Mouse (Mus musculus) hindbrain, postnatal 0 days (tissue): ENCODE results near the gene Ebp. TPM values are rescaled to one million over a fixed set of nuclear protein-coding genes. Genes with fewer than 3 reads are reported as not detected.

Experiments
- ATAC-seq: fragments of 200-750 bp; cut with Nextera tagmentation; 2 replicates; pipeline ENCODE4 v1.8.0; 2017; ENCODE audit warnings: mild to moderate bottlenecking, moderate TSS enrichment, moderate library complexity
- DNase-seq: peaks from one replicate; pipeline ENCODE4 v3.0.0-alpha.2; 2015; ENCODE audit warnings: low spot score
- H3K27ac ChIP-seq: fragments of 300-500 bp; sonication (generic); 2 replicates; pipeline ENCODE4 v1.5.1; 2014; ENCODE audit warnings: mild to moderate bottlenecking
- H3K27me3 ChIP-seq: fragments of 300-500 bp; sonication (generic); 2 replicates; pipeline ENCODE4 v1.6.1; 2014; ENCODE audit warnings: low read length, mixed read lengths; ENCODE audit not compliant: insufficient read depth
- H3K36me3 ChIP-seq: fragments of 300-500 bp; sonication (generic); 2 replicates; pipeline ENCODE4 v1.6.1; 2014; ENCODE audit warnings: low read length, mixed read lengths; ENCODE audit not compliant: insufficient read depth
- H3K4me1 ChIP-seq: fragments of 300-500 bp; sonication (generic); 2 replicates; pipeline ENCODE4 v1.6.1; 2014; ENCODE audit warnings: antibody characterized with exemption, low read length, mixed read lengths; ENCODE audit not compliant: insufficient read depth
- H3K4me2 ChIP-seq: fragments of 300-500 bp; sonication (generic); 2 replicates; pipeline ENCODE4 v1.6.1; 2014; ENCODE audit warnings: low read depth, mild to moderate bottlenecking, low read length, moderate library complexity, mixed read lengths
- H3K4me3 ChIP-seq: fragments of 300-500 bp; sonication (generic); 2 replicates; pipeline ENCODE4 v1.5.1; 2014; ENCODE audit warnings: low read length
- H3K9ac ChIP-seq: fragments of 300-500 bp; sonication (generic); replicated peaks from 2 replicates; pipeline ENCODE4 v1.6.1; 2014; ENCODE audit warnings: mild to moderate bottlenecking, low read length, moderate library complexity, mixed read lengths
- H3K9me3 ChIP-seq: fragments of 300-500 bp; sonication (generic); 2 replicates; pipeline ENCODE4 v1.6.1; 2016; ENCODE audit warnings: low read length, mixed read lengths
- CTCF ChIP-seq: IDR thresholded peaks from 2 replicates; pipeline ENCODE4 v1.5.1; 2016; ENCODE audit warnings: antibody characterized with exemption, control low read depth, low read depth
- WGBS: fragments of 180-500 bp; shearing (Covaris S2); extraction: QIAGEN DNeasy Blood & Tissue Kit; methylation state at CpG from one replicate; pipeline ENCODE4 v1.1.7; 2014; 5-methylcytosine and 5-hydroxymethylcytosine counted together
- polyA plus RNA-seq: library from polyadenylated mRNA; unstranded; fragments of >200 nt; fragmentation: Nextera tagmentation; extraction: Ambion mirVana; gene quantifications from 2 replicates; pipeline ENCODE4 v1.2.1, GENCODE M21; 2015
- total RNA-seq: library from RNA; depleted of rRNA; stranded (reverse); fragments of >200 nt; gene quantifications from 2 replicates; pipeline ENCODE4 v1.2.3, GENCODE M21; 2014; rRNA removed

The Ebp gene
- total and polyA plus RNA-seq, 2 experiments from 2014 or later: 29.8 to 41.3 TPM

DNA sequence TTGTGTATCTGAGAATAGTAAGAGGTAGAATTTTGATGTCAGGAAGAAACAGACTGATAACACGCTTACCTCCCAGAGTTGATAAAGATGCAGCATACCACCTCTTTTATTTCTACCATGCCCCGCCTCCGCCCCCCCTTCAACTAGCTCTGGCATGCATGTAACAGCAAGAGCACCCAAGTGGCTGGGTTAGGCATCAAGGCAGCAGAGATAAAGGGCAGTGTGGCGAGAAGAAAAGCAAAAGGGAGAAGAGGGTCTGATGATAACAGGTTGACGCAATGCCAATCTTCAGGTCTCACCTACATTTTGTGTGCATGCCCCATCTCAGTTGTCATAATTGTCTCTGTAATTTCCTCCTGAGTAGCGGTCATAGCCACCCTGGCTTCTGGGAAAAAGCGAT, 50.4 kb downstream of the Ebp start:
- no peaks in the 10 kb centered on the region for H3K4me1 ChIP-seq
- H3K27ac ChIP-seq: no peak overlapping the region
- no peak for TF ChIP-seq CTCF
- H3K9me3 ChIP-seq: no peaks in the 10 kb centered on the region
- H3K4me2 ChIP-seq: no peak overlapping the region
- ATAC-seq (no peak), DNase-seq (no peak)
- no peaks in the 10 kb centered on the region for H3K27me3 ChIP-seq
- H3K4me3 ChIP-seq: no peak overlapping the region
- H3K9ac ChIP-seq: no peak overlapping the region
- 83% methylated on average over 7 of the region's 7 CpGs for WGBS
- H3K36me3 ChIP-seq: no peaks in the 10 kb centered on the region; the same call in 1 of the 2 replicates

DNA sequence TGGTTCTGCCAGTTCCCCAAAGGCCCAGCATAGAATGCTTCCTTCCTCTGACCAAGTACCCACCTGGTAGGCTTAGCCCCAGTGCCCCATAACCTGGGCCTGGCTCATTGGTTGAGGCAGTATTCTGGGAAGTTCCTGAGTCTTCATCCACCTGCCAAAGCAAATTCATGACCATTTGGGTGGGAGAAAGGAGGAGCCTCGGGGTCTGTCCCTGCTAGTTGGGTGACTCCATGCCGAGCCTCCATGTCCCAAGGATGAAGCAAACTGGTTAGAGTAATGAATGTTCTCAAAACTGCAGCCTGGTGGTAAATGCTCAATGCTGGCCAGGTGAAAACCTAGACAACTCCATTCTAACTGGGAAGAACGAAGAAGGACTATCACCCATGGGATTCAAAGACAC, 52.3 kb downstream of the Ebp start:
- TF ChIP-seq CTCF: no peak
- H3K4me2 ChIP-seq: no peak overlapping the region
- H3K36me3 ChIP-seq: no peaks in the 10 kb centered on the region; the same call in 1 of the 2 replicates
- WGBS: 71% methylated on average over 3 of the region's 3 CpGs
- no peak overlapping the region for H3K4me3 ChIP-seq
- no peak overlapping the region for H3K9ac ChIP-seq
- H3K4me1 ChIP-seq: no peaks in the 10 kb centered on the region
- no peak for DNase-seq
- no peak overlapping the region for H3K27ac ChIP-seq
- no peak for ATAC-seq
- H3K27me3 ChIP-seq: no peaks in the 10 kb centered on the region
- H3K9me3 ChIP-seq: no peaks in the 10 kb centered on the region

DNA sequence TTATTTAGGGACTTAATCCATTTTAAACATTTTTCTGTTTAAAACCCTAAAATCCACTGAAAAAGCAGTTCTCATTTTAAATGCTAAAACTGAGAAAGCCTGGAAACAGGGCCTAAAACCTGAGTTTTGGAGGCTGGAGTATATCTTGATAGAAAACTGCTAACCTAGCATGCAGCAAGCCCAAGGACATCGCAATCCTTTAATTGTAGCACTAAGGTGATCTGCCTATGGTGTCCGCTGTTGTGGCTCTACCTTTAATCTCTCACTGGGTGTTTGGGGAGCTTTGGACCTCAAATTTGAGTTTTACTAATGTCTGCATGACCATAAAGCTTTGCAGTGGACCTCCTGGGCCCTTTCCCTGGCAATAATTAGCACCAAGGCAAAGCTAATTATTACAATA, 52.9 kb downstream of the Ebp start:
- Histone ChIP-seq H3K9ac (no peak overlapping the region), H3K27me3 (no peaks in the 10 kb centered on the region), H3K27ac (no peak overlapping the region), H3K36me3 (no peaks in the 10 kb centered on the region; the same call in 1 of the 2 replicates), H3K4me2 (no peak overlapping the region), H3K4me3 (no peak overlapping the region), H3K9me3 (no peaks in the 10 kb centered on the region), H3K4me1 (no peaks in the 10 kb centered on the region)
- TF ChIP-seq CTCF: no peak
- DNase-seq (no peak), ATAC-seq (no peak)
- WGBS: 90% methylated on average over 2 of the region's 2 CpGs

DNA sequence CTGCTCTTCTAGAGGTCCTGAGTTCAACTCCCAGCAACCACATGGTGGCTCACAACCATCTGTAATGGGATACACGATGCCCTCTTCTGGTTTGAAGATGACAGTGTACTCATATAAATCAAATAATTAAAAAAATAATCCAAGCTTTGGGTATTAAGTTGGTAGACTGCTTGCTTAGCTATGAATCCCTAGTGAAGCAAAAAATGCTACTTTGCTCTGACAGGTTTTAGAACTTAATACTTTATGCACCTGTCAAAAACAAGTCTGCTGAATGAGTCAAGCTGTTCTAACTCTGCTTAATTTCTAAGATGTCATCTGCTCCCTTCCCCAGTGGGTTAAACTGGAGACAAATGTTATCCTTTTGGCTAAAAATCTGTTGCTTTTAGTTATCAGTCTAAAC, 53.8 kb downstream of the Ebp start:
- Histone ChIP-seq H3K9me3 (no peaks in the 10 kb centered on the region), H3K4me1 (no peaks in the 10 kb centered on the region), H3K27me3 (no peaks in the 10 kb centered on the region), H3K4me2 (no peak overlapping the region), H3K9ac (no peak overlapping the region), H3K27ac (no peak overlapping the region), H3K4me3 (no peak overlapping the region), H3K36me3 (no peaks in the 10 kb centered on the region; the same call in 1 of the 2 replicates)
- ATAC-seq (no peak), DNase-seq (no peak)
- 0 out of 2 replicates have a peak, but pooled peaks have one; percentile 2 for TF ChIP-seq CTCF
- 45% methylated on average over 1 of the region's 1 CpGs for WGBS

DNA sequence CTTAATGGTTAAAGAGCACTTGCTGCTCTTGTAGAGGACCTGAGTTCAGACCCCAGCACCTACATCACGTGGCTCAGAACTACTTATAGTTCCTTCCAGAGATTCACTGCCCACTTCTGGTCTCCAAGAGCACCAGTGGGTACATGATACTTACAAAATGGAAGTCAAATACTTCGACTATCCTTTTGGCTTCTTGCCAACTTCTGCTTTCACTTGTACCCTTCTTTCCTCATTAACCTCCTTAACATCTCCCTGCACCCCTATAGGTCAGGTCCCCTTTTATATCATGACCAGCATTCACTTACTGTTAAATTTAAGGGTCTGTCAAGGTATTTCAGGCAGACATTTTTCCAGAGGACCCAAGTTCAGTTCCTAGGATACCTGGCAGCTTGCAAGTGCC, 57.4 kb downstream of the Ebp start:
- H3K4me3 ChIP-seq: no peak overlapping the region
- ATAC-seq: no peak
- no peak for TF ChIP-seq CTCF
- 54% methylated on average over 2 of the region's 2 CpGs for WGBS
- H3K36me3 ChIP-seq: no peaks in the 10 kb centered on the region
- no peaks in the 10 kb centered on the region for H3K27me3 ChIP-seq
- H3K27ac ChIP-seq: no peak overlapping the region
- no peak overlapping the region for H3K4me2 ChIP-seq
- no peaks in the 10 kb centered on the region for H3K4me1 ChIP-seq
- no peaks in the 10 kb centered on the region for H3K9me3 ChIP-seq
- H3K9ac ChIP-seq: no peak overlapping the region
- no peak for DNase-seq

Other genes starting within 250 kb of the Ebp start
- 97.9 and 105 TPM in 2 replicates for gene Hdac6, start 245.6 kb downstream of the Ebp start, total RNA-seq
- gene Hdac6, start 245.6 kb downstream of the Ebp start, polyA plus RNA-seq: 54.5 and 57.4 TPM in 2 replicates
- not detected in 2 replicates for gene Gata1, start 215.4 kb downstream of the Ebp start, total RNA-seq
- gene Gata1, start 215.4 kb downstream of the Ebp start, polyA plus RNA-seq: not detected in 2 replicates
- gene Glod5, start 175.0 kb downstream of the Ebp start, total RNA-seq: 1.9 TPM in 1 of 2 replicates, not detected in the other
- 0.38 and 1.2 TPM in 2 replicates for gene Glod5, start 175.0 kb downstream of the Ebp start, polyA plus RNA-seq
- 32.3 and 43.9 TPM in 2 replicates for gene Suv39h1, start 118.8 kb downstream of the Ebp start, total RNA-seq
- gene Suv39h1, start 118.8 kb downstream of the Ebp start, polyA plus RNA-seq: 34.1 and 35.2 TPM in 2 replicates
- 0.11 and 0.99 TPM in 2 replicates for gene Was, start 103.0 kb downstream of the Ebp start, total RNA-seq
- gene Was, start 103.0 kb downstream of the Ebp start, polyA plus RNA-seq: 0.11 and 0.16 TPM in 2 replicates
- 377 and 393 TPM in 2 replicates for gene Wdr13, start 60.6 kb downstream of the Ebp start, total RNA-seq
- gene Wdr13, start 60.6 kb downstream of the Ebp start, polyA plus RNA-seq: 53.9 and 55.1 TPM in 2 replicates
- 318 and 321 TPM in 2 replicates for gene Rbm3, start 47.6 kb downstream of the Ebp start, total RNA-seq
- 496 and 521 TPM in 2 replicates for gene Rbm3, start 47.6 kb downstream of the Ebp start, polyA plus RNA-seq
- 19.9 and 24.6 TPM in 2 replicates for gene Tbc1d25, start 17.3 kb downstream of the Ebp start, total RNA-seq
- gene Tbc1d25, start 17.3 kb downstream of the Ebp start, polyA plus RNA-seq: 15.8 and 17.4 TPM in 2 replicates
- 60.8 and 68.4 TPM in 2 replicates for gene Porcn, start 13.0 kb upstream of the Ebp start, total RNA-seq
- 49.2 and 49.3 TPM in 2 replicates for gene Porcn, start 13.0 kb upstream of the Ebp start, polyA plus RNA-seq
- 44.4 and 45.6 TPM in 2 replicates for gene Ftsj1, start 58.9 kb upstream of the Ebp start, total RNA-seq
- gene Ftsj1, start 58.9 kb upstream of the Ebp start, polyA plus RNA-seq: 38.1 and 39.8 TPM in 2 replicates
- gene Slc38a5, start 77.6 kb upstream of the Ebp start, total RNA-seq: 23.8 and 26.8 TPM in 2 replicates
- 15.9 and 20.8 TPM in 2 replicates for gene Slc38a5, start 77.6 kb upstream of the Ebp start, polyA plus RNA-seq
- not detected in 2 replicates for gene Ssxb10, start 133.9 kb upstream of the Ebp start, total RNA-seq
- not detected in 2 replicates for gene Ssxb10, start 133.9 kb upstream of the Ebp start, polyA plus RNA-seq
- not detected in 2 replicates for gene Ssxb9, start 173.5 kb upstream of the Ebp start, total RNA-seq
- not detected in 2 replicates for gene Ssxb9, start 173.5 kb upstream of the Ebp start, polyA plus RNA-seq
- gene Ssxb1, start 219.8 kb upstream of the Ebp start, total RNA-seq: not detected in 2 replicates
- gene Ssxb1, start 219.8 kb upstream of the Ebp start, polyA plus RNA-seq: not detected in 2 replicates